Mouse (Mus musculus) lung, embryonic 14.5 days (tissue): ENCODE measurements around the gene Fut8. TPM values are rescaled to one million over a fixed set of nuclear protein-coding genes. Genes with fewer than 3 reads are reported as not detected.

Experiments
- ATAC-seq: fragments of 200-750 bp; cut with Nextera tagmentation; 2 replicates; pipeline ENCODE4 v1.8.0; 2017; ENCODE audit warnings: mild to moderate bottlenecking, moderate TSS enrichment, moderate library complexity; ENCODE audit not compliant: insufficient read depth
- DNase-seq: peaks from one replicate; pipeline ENCODE4 v3.0.0-alpha.2; 2015
- H3K27ac ChIP-seq: fragments of 300-500 bp; sonication (generic); 2 replicates; pipeline ENCODE4 v1.5.1; 2014; ENCODE audit warnings: low read depth, mild to moderate bottlenecking, moderate library complexity
- H3K27me3 ChIP-seq: fragments of 300-500 bp; sonication (generic); 2 replicates; pipeline ENCODE4 v1.6.1; 2014; ENCODE audit warnings: low read length, control low read depth; ENCODE audit not compliant: insufficient read depth
- H3K36me3 ChIP-seq: fragments of 300-500 bp; sonication (generic); 2 replicates; pipeline ENCODE4 v1.6.1; 2014; ENCODE audit warnings: control low read depth; ENCODE audit not compliant: insufficient read depth
- H3K4me1 ChIP-seq: fragments of 300-500 bp; sonication (generic); 2 replicates; pipeline ENCODE4 v1.6.1; 2014; ENCODE audit warnings: antibody characterized with exemption, control low read depth; ENCODE audit not compliant: insufficient read depth
- H3K4me2 ChIP-seq: fragments of 300-500 bp; sonication (generic); 2 replicates; pipeline ENCODE4 v1.6.1; 2014; ENCODE audit warnings: mild to moderate bottlenecking
- H3K4me3 ChIP-seq: fragments of 300-500 bp; sonication (generic); 2 replicates; pipeline ENCODE4 v1.5.1; 2014; ENCODE audit warnings: low read depth, low read length
- H3K9ac ChIP-seq: fragments of 300-500 bp; sonication (generic); 2 replicates; pipeline ENCODE4 v1.6.1; 2014
- H3K9me3 ChIP-seq: fragments of 300-500 bp; sonication (generic); 2 replicates; pipeline ENCODE4 v1.6.1; 2016; ENCODE audit warnings: low read depth, low read length, control low read depth
- CTCF ChIP-seq: IDR thresholded peaks from 2 replicates; pipeline ENCODE4 v1.5.1; 2016; ENCODE audit warnings: antibody characterized with exemption, low read depth
- WGBS: fragments of 180-500 bp; shearing (Covaris S2); extraction: QIAGEN DNeasy Blood & Tissue Kit; methylation state at CpG from one replicate; pipeline ENCODE4 v1.1.7; 2014; 5-methylcytosine and 5-hydroxymethylcytosine counted together
- polyA plus RNA-seq: library from polyadenylated mRNA; unstranded; fragments of >200 nt; fragmentation: Nextera tagmentation; extraction: Ambion mirVana; gene quantifications from 2 replicates; pipeline ENCODE4 v1.2.1, GENCODE M21; 2014

Fut8 gene
- polyA plus RNA-seq, 1 experiment from 2014 or later: 29.4 TPM

- no peak for TF ChIP-seq CTCF
- DNase-seq (no peak), ATAC-seq (no peak)
- 83% methylated on average over 3 of the region's 3 CpGs for WGBS
- H3K9me3 ChIP-seq: no peaks in the 10 kb centered on the region
- H3K27ac ChIP-seq: no peak overlapping the region
- H3K4me1 ChIP-seq: no peaks in the 10 kb centered on the region
- no peak overlapping the region for H3K4me3 ChIP-seq
- H3K9ac ChIP-seq: no peak overlapping the region
- H3K36me3 ChIP-seq: no peaks in the 10 kb centered on the region
- H3K27me3 ChIP-seq: no peaks in the 10 kb centered on the region
- no peak overlapping the region for H3K4me2 ChIP-seq
Observed at GRCm38 (mm10) chr12:77306759-77307314, 68.9 kb downstream of the Fut8 start.

DNA sequence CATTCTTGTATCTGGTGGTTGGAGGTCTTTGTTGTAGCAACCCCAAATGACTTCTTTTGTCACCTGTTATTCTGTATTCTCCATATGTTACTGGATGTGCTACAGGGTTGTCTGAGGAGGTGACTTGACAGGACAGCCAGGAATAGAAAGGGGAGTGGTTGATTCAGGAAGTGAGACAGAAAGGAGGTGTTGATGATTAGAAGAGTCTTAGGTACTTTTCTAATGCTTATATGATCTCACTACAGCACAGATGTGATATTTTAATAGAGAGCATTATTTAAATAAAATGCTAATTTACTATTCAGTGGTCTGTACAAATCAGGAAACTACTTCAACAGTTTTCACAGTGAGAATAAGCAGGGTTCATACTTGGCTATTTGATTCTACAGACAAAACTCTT is 71.6 kb downstream of the Fut8 start:
- no peak for DNase-seq

DNA sequence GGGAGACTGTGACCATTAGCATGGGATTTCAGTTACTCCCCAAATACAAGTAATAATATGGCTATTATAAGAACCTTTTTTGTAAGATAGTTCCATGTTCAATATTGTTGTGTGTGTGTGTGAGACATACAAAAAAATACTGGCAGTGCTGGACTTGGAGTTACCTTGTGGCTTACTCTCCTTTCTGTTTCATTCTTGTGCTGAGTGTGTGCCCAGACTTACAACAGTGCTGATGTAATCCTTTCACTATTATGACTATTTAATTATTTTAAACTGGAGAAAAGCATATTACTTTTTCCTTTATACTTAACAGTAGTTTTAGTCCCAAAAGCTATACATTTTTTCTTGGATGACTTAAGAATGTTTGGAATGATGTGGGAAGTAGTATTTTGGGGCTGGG is 75.6 kb downstream of the Fut8 start:
- Histone ChIP-seq H3K27me3 (no peaks in the 10 kb centered on the region), H3K27ac (no peak overlapping the region), H3K36me3 (no peaks in the 10 kb centered on the region), H3K4me3 (no peak overlapping the region), H3K9ac (no peak overlapping the region), H3K4me1 (no peaks in the 10 kb centered on the region), H3K4me2 (no peak overlapping the region), H3K9me3 (no peaks in the 10 kb centered on the region)
- DNase-seq (no peak), ATAC-seq (no peak)
- no peak for TF ChIP-seq CTCF

More for the DNA sequence above, 71.6 kb downstream of the Fut8 start:
- no peak overlapping the region for H3K9ac ChIP-seq
- TF ChIP-seq CTCF: no peak
- H3K4me2 ChIP-seq: no peak overlapping the region
- H3K36me3 ChIP-seq: no peaks in the 10 kb centered on the region
- no peak overlapping the region for H3K4me3 ChIP-seq
- no peaks in the 10 kb centered on the region for H3K9me3 ChIP-seq
- no peaks in the 10 kb centered on the region for H3K27me3 ChIP-seq
- no peak for ATAC-seq
- H3K27ac ChIP-seq: no peak overlapping the region
- H3K4me1 ChIP-seq: no peaks in the 10 kb centered on the region

DNA sequence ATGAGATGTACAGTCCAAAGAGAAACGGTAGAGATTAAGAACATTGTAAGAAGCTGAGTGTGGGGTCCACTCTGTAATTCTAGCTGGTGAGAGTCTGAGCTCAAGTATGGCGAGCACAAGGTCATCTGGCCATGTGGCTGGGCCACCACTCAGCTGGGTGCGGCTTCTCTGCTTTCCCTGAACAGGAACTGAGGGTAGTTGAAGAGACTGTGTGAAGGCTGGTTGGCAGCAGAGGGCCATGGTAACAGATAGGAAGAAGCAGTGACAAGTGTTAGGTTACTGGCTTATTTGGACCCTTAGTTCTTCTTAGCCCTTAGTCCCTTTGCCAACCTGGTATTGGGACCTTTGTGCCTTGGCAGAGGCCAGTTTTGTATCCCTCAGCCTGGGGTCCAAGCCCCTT is 86.2 kb downstream of the Fut8 start:
- 48% methylated on average over 3 of the region's 3 CpGs for WGBS
- Histone ChIP-seq H3K4me1 (no peaks in the 10 kb centered on the region), H3K36me3 (no peaks in the 10 kb centered on the region), H3K27ac (no peak overlapping the region), H3K9me3 (no peaks in the 10 kb centered on the region), H3K4me2 (no peak overlapping the region), H3K27me3 (no peaks in the 10 kb centered on the region), H3K4me3 (no peak overlapping the region), H3K9ac (no peak overlapping the region)
- DNase-seq (no peak), ATAC-seq (no peak)
- TF ChIP-seq CTCF: no peak

- Histone ChIP-seq H3K9ac (no peak overlapping the region), H3K4me1 (no peaks in the 10 kb centered on the region), H3K9me3 (no peaks in the 10 kb centered on the region), H3K27ac (no peak overlapping the region), H3K4me2 (no peak overlapping the region), H3K36me3 (no peaks in the 10 kb centered on the region), H3K27me3 (no peaks in the 10 kb centered on the region), H3K4me3 (no peak overlapping the region)
- DNase-seq (peak; percentile 15), ATAC-seq (no peak)
- WGBS: 50% methylated on average over 1 of the region's 1 CpGs
- no peak for TF ChIP-seq CTCF
Observed at GRCm38 (mm10) chr12:77346521-77346920, 108.6 kb downstream of the Fut8 start.

- no peak for DNase-seq
- no peaks in the 10 kb centered on the region for H3K27me3 ChIP-seq
- no peak for ATAC-seq
- H3K36me3 ChIP-seq: no peaks in the 10 kb centered on the region
- H3K9me3 ChIP-seq: no peaks in the 10 kb centered on the region
- no peak for TF ChIP-seq CTCF
- no peak overlapping the region for H3K27ac ChIP-seq
- no peak overlapping the region for H3K4me2 ChIP-seq
- H3K4me3 ChIP-seq: no peak overlapping the region
- no peaks in the 10 kb centered on the region for H3K4me1 ChIP-seq
- H3K9ac ChIP-seq: no peak overlapping the region
Observed at GRCm38 (mm10) chr12:77349543-77349942, 111.6 kb downstream of the Fut8 start.

GRCm38 (mm10) chr12:77415720-77416119 is 177.8 kb downstream of the Fut8 start:
- ATAC-seq: no peak

More at GRCm38 (mm10) chr12:77415720-77416119, 177.8 kb downstream of the Fut8 start:
- no peaks in the 10 kb centered on the region for H3K27me3 ChIP-seq
- no peak overlapping the region for H3K27ac ChIP-seq
- H3K4me1 ChIP-seq: no peaks in the 10 kb centered on the region
- TF ChIP-seq CTCF: no peak
- 86% methylated on average over 1 of the region's 1 CpGs for WGBS
- no peak overlapping the region for H3K4me3 ChIP-seq
- no peak overlapping the region for H3K4me2 ChIP-seq
- no peak for DNase-seq
- no peak overlapping the region for H3K9ac ChIP-seq
- H3K36me3 ChIP-seq: no peaks in the 10 kb centered on the region
- no peaks in the 10 kb centered on the region for H3K9me3 ChIP-seq
